Mouse (Mus musculus) layer of hippocampus, adult 9-11 months (tissue): ENCODE measurements at regions not wholly inside any gene's neighbourhood (a gene's known extent, or its start where the extent isn't known, plus 50 kb on each side); places are given as distances from the start of the nearest gene placed in this dataset.

Source experiments
- DNase-seq: peaks from one replicate; pipeline ENCODE4 v3.0.0; 2022

DNA sequence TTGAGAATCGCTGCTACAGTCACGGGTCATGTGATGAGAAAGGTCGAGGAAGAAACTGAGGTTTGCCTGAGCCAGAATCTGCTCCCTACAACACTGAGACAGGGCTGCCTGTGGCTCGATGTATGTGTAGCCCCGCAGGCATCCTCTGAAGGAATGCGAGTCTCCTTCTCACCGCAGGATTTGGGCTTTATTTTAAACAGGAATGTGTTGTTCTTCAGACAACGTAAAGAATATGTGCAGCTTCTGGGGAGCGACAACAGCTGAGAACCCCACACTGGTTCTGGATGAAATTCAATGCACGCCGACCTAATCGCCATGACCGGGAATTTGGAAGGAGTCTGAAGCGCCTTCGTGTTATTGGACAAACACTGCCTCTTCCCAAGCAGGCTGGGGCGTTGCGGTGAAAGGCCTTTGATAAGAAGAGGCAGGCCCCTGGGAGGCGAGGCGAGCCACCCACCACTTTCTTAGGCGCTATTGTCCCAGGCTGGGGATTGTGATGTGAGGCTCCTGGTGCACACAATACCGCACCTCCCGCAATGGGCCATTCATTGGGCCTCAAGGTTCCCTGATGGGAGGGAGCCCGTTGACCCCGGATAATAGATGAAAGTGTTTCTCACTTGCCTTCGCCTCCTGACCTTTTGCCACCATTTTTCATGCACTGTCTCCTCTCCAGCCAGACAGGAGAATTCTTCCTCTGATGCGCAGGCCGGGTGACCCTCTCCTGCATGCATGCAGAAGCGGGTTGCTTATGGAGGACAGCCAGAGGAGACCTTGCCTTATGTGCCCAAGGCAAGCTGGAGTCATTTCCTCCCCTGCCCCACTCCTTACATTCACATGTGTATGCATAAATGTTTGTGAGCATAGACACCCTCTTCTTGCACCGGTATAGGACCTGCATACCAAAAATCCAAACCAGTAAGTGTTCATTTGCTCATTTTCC is 247.6 kb downstream of the Mycn start:
- no peak for DNase-seq

DNA sequence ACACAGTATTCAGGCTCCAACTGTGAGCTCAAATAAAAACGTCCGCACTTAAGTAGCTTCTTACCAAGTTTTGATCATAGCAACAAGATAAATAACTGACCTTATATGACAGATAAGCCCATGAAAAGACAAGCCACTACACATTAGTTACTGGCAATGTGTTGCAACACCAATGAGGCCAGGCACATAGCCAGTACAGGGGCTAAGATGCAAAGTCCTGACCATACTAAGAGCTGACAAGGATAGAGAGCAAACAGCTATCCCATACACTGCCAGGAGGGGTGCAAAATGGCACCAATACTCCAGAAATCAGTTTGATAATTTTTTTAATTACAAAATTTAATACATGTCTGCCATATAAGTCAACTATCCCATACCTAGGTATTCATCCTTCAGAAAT is 254.3 kb downstream of the Mycn start:
- DNase-seq, result no peak

DNA sequence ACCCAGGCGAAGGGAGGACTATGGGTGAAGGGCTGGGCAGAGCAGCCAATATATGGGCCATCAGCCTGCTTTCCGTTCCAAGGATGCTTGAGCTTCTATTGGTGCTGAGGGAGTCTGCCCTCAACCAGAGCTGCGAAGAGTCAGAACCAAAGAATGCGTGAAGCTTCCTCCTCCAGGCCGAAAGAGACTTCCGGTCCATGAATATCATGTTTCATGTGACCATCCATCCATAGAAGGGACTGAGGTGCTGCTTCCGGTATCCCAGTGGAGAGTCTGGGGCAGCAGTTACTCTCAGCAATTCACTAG is 256.5 kb downstream of the Mycn start:
- DNase-seq, result no peak

DNA sequence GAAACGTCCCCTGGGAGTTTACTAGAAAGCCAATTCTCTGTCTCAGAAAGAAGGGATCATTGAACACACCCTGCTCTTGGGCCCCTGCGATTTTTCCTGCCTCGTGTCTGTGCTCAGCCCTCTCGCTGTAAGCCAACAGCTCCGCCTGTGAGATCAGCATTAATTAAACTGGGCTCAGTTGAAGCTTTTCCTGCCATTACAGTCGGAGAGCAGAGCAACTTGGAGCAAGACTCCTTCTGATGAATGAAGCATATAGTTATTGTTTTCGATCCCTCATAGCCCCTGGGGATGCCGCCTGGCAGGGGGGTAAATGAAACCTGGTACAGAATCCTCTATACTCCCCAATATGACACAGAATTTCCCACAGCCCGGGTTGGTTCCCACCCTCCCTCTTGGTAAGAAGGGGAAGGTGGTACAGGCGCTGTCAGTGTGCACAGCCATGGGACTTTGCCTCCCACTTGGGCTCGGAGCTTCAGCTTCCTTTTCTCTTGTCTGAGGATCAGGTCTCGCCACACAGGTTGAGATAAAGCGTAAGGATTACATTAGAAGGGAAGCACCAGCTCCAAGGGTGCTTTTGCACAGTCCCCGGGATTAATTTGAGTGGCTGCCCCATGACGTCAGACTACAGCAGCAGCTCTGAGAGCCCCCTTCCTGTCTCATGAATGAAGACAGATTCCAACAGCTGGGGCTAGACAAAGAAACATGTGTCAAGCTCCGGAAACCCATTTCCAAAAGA is 257.1 kb downstream of the Mycn start:
- no peak for DNase-seq

DNA sequence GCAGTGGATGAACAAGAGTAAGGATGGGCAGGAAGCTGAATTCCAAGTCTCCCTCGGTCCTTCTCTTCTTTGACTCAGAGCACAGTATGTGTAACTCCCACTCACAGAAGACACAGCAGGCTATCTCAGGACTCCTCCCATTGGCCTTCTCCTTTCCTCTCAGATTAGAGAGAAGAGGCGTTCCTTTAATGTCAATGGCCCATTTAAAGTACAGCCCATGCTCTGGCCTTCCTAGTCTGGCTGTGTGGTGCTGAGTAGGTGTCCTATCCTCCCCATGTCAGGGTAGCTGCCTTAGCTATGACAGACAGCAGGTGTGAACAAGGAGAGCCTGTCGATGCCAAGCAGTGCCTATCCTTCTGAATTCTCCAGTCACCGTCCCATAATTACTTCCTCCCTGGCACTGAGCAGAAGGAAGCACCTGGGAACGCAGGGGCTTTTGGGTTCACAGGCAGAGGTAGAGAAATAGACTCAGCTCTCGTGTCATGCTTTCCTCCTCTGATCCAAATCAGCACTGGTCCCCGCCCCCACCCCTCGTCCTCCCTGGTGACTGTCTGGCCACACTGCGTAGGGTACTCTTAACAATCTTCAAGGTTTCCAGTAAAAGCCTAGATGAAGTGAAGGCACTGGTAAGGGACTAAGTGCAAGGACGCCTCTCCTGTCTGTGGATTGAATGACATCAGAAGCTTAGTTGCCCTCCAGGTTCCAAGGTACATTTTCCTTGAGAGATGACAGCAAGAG is 257.8 kb downstream of the Mycn start:
- no peak for DNase-seq

DNA sequence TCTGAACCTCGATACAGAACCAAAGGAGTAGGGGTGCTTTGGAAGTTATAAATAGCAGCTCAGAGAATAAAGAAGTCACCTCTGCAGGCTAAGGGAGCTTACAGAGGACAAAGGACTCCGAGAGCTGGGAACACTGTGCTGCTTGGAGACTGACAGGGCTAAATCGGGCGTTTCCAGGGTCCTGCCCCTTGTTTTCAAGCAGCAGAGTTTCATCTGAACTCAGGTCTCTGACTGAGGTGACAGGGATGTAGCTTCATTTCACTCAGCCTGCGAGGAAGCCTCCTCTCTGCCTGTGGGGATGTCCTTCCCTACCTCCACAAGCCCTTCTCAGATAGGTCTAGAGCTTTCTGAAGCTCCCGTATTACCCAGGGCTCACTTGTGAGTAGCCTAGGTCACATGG is 260.6 kb downstream of the Mycn start:
- DNase-seq, result no peak

DNA sequence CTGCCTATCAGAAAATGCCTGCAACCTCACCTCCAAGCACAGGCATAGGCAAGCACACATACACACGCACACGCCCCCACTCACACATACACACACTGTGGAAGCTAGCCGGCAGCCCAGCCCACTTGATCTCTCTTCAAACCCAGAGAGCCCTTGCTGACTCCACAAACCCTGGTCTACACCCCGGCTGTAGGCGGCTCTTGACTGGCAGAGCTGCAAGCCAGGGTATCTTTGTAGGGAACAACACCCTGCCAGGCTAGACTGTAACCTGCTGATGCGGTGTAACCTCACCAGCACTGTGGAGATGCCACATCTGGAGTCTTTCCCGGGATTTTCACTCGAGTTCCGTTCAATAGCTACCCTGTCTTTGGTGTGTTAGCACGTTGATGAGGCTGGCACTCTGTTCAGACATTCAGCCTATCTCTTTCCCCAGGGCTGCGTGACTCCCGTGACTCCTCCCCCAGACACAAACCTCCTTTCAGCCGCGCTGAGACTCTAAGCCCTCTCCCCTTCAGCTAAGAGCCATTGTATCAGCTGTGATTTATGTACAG is 261.3 kb downstream of the Mycn start:
- DNase-seq, result peak; percentile 46

DNA sequence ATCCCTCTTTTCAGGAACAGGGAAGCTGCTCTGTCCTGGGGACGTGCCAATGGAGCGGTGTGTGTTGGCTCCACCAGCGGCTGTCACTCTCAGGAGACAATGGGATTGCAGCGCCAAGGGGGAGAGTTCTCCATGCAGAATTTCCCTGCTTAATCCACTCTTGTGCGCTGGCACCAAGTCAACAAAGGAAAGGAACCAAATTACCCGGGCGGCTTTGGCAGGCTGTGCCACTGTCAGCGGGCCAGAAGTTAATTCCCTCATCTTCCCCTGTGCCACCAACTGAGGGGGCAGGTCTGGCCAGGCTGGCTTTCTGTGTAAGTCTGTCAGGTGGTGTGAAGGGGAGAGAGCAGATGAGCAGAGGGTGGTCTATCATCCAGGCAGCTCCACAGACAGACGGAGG is 265.0 kb downstream of the Mycn start:
- DNase-seq, result peak; percentile 61

DNA sequence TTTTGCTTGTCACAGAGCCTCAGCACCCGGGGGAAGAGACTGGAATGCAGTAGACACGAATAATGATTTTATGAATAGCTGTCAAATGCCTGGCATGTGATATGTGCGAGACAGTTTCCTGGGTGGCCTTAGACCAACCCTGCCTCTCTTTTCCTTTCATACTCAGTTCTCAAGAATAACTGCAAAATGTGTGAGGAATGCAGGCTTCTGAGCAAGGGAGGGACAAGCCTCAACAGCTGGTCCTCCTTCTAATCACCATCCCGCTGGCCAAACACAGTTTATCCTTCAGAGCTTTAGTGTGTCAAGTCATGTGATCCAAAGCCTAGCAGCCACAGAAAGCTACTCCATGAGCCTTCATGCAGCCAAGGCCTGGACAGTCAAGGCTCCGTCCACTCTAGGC is 271.8 kb downstream of the Mycn start:
- no peak for DNase-seq

DNA sequence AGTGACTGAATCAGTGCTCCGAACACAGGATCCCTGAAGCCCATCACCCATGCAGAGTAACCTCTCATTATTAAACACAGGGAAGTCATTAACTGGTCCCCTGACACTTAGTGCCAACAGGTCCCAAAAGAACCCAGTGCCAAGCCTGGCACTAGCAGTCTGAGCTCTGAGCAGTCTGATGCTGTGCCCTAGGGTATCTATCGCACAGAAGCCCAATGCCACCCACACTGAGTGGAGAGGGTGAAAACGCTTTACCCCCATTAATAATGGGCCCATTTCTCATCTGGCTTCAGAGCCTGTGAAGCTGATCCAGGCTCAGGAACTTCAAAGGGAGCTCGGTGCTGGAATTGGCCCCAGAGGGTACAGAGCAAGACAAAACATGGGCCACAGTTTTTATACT is 272.8 kb downstream of the Mycn start:
- no peak for DNase-seq

DNA sequence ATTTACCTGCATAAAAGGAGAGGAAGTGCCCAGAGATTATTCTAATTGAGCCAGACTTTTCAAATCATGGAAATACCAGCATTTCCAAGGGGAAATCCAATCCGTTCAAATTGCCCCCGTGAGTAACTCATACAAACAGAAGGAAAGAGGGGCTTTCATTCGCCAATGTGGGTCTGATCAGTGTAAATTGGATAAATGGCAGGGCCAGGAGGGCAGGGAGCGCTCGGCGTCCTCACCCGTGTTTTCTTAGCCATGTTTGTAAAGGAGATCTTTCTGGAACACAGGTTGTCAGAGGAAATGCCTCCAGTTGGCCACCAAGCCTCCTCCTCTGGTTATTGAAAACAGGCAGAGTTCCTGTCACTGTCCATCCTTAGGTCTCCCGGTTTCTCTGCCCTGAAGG is 286.1 kb downstream of the Mycn start:
- DNase-seq, result no peak

DNA sequence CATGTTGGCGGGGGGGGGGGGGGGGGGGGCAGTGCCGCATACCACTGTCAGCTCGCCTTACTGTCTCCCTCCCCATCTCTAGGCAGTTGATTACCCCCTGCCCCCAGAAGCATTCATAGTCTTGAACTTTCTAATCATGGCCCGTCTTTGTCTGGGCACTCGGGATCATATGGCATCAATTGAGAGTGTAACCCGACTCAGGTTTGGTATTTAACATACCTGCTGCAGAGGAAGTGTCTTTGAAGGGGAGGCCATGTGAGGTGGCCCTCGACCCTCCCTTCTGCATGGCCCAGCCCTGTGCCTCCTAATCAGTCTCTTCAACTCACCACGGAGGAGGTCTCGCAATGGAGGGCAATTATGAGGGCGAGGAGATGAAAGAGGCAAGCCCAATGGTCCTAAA is 286.5 kb downstream of the Mycn start:
- DNase-seq, result no peak

DNA sequence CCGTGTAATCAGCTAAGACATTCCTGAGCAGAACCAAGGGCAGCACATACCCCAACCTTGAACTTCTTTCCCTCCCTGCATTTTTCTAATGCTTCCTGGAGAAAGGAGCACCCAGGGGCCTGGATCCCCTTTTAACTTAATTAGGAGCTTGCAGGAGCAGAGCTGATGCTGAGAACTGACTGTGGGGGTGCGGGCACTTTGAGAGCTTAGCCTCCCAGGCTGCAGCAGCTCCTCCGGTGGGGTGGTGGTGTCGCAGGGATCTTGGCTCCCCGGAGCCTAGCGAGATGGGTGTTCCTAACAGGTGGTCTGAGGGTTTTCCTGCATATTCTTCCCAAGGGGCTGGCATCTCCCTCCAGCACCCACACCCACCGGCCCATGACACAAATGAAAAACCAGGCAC is 289.4 kb downstream of the Mycn start:
- no peak for DNase-seq

DNA sequence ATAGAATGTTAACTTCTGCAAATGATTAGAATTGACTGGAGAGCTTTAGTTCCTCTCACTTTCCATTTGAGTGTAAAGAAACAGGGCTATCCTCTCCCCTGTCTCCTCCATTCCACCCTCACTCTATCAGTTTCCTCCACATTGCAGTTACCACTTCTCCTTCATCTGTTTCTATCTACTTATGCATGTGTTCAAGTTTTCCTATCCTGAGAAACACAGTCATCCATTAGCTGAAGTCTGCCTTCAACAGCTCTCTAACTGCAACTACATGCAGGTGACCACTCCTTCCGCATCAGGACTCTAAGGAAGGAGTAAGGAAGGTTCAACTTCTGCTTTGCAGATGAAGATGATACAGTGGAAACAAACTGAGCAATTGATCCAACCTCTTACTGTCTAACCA is 291.4 kb downstream of the Mycn start:
- no peak for DNase-seq

DNA sequence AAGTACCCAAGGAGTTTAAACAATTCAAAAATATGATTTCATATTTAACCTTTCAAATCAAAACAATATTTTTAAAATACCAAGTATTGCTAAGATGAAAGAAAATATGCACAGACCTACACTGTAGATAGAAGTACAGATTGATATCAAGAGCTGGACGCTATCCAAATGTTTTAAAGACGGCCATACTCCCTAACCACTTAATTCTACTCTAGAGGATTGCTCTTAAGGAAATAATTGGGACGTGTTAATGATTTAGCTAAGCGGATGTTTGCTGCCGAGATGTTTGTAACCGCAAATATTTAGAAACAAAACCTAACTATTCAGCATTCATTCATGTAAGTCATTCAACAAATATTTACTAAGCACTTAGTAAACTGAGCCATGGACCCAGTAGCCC is 294.2 kb downstream of the Mycn start:
- DNase-seq, result no peak

DNA sequence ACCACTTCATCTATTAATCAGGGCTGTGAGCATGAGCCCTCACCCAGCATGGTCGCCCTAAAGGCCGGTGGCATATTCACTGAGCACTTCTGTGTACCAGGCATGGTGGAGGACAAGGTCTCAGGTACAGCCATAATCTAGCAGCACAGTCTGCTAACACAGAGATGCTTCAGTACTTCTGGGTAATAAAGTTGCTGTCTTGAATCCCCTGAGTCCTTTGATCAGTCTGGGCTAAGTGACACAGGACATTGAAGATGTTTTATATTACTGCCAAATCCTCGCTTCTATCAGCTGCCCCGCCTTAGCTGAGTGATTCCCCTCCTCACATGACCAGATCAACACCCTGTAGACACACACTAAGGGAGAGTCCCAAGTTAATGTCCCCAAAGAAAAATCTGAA is 296.5 kb downstream of the Mycn start:
- no peak for DNase-seq

DNA sequence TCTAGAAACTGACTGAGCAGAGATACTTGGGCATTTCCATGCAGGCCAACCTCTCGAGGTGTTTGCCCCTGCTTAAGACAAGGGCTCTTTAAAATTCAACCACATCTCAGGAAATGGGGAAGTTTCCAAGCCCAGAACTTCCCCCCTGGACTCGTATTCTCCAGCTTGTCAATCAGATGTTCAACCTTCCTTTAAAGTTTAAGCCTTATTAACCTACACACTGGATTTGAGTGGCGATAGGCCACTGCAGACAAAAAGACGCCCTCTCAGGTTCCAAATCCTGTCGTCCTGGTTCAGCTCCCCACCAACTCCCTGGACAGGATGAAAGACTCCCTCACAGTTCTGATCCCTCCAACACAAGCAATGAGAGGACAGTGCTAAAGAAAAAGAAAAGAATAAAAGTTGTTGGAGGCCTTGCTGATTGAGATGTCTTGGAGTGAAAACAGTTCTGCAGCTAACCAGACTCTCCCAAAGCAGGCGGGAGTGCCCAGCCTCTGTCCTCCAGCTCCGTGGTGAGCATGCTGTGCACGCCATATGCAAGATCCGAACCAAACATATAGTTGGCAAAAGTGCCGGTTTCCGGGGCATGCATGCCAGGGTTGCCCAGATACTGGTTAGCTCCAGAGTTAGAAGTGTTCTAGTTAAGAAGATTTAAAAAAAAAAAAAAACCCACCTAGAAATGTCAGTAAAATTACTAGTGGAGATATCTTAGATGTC is 298.3 kb downstream of the Mycn start:
- no peak for DNase-seq

DNA sequence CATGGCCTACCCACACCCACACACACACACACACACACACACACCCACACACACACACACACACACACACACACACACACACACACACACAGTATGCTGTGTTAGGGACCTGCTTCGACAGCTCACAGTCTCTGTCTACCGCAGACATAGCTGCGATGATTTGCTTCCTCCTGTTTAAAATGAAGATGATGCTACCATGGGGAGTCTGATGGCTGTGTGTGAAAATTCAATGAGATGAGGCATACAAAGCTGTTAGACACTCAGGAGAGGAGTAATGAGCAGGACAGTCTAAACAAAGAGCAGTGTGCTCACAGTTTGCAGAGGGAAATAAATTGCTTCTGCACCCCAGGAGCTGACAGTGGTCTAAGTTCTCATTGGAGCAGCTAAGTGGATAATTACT is 306.4 kb downstream of the Mycn start:
- DNase-seq, result no peak

DNA sequence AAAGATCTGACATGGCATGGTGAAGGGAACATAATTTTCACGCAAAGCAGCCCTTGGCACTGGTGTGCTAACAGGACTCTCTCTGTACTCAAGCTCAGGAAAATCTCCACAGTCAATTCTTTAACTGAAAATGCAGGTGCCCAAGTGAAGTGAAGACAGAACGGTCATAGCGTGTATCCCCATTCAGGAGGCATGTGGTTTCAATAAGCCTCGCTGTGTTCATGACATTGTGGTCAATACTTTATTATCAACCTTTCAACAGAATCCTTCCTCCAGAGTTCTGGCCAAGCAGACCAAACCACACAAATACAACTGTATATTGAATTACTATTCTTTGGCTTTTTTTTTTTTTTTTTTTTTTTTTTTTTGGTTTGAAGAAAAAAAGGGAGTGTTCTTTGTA is 314.1 kb downstream of the Mycn start:
- no peak for DNase-seq

DNA sequence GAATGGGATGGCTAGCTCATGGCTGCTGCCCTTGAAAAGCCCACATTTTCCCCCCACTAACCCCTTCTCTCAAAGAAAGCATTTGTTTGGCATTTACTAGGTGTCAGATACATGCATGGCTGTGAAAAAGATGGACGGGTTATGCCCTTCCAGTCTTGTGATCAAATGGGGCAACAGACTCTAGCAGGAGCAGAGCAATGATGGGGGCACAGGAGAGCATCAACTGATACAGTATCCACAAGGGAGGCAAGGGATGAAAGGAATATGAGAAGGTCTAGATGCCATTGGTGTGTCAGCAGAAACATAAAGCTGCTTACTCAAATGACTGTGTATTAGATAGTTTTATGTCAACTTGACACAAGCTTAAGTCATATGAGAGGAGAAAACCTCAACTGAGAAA is 315.9 kb downstream of the Mycn start:
- no peak for DNase-seq

DNA sequence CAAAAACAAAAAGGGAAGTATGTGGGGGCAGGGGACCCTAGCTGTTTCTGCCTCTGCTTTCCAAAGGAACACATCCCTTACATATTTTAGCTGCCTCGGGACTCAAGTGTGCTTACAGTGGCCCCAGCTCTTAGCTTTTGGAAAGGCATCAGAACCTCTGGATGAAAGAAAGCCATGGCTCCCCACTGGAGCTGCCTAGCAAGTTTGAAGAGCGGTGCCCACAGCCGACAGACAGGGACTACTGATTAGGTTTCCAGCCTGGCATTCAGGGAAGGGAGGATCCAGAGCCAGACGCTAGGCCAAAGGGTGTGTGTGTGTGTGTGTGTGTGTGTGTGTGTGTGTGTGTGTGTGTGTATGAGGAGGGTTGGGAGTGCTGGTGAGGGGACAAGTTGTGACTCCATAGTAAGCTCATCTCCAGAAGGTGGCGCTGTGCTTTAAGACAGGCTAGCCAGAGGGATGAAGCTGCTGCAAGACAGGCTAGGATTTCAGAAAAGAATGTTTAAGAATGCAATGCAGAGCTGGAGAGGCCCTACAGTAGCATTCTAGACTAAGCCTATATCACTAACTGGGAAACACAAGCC is 318.9 kb downstream of the Mycn start:
- peak; percentile 85 for DNase-seq

DNA sequence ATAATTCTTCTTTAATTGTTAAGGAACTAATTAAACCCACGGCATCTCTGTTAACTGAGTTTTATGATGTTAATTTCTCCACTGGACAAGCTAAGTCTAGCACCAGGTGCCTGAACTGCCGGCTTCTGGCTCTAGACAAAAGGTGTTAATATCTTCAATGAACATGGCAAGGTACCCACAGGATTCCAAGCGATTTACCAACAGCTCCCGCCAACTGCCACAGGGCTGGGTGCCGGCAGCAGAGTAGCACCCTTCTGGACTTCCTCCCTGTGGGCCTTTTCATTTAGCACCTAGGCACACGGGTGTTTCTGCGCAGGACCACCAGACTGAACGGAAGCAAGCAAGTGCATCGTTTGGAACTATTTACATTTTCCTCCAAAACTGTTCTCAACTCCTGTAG is 320.2 kb downstream of the Mycn start:
- no peak for DNase-seq

DNA sequence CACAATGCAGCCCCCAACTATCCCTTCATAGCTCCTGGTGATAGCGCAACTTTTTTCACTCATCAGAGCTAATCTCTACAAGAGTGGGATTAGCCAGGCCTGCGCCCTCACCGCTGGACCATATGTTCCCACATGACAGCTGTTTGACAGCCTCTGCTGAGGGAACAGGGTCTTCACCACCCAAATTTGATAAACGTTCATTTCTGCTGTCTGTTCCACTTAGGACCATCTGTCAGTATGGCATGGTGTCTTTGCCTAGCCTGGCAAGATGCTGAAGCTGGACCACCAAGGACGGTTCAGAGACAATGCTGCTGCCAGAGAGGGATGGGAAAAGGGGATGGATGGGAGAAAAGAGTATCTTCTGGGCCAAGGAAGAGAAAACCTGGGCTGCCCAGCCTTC is 321.4 kb downstream of the Mycn start:
- no peak for DNase-seq
